Mouse (Mus musculus) adrenal gland, postnatal 25 days (tissue): Measurements from ENCODE around the gene Mast4. TPM values are rescaled to one million over a fixed set of nuclear protein-coding genes. Genes with fewer than 3 reads are reported as not detected.
A peak's percentile ranks its signal among the peaks of the same experiment; 100 is the strongest.
"Not testable (repeated sequence)": the region's sequence is repeated elsewhere in the genome, so short reads cannot be mapped to it uniquely, and the experiment has no call there.

ENCODE experiments used
- DNase-seq: peaks from one replicate; pipeline ENCODE4 v3.0.0; 2021; ENCODE audit warnings: mixed read lengths
- long read RNA-seq: library from polyadenylated mRNA; stranded (forward); transcript quantifications from one replicate; pipeline ENCODE4 v2.0.0, GENCODE M21; 2021
- total RNA-seq: library from RNA; stranded (reverse); gene quantifications from 2 replicates; pipeline ENCODE4 v1.2.3, GENCODE M21; 2021

Gene Mast4
- 72.6 and 83.7 TPM in 2 replicates for total RNA-seq
- long read RNA-seq, partial matches to known transcripts, result 3 of 20 reads
- long read RNA-seq, other reads (novel, unspliced or antisense), result 13 of 20 reads

- DNase-seq, result peak; percentile 96
Observed at GRCm38 (mm10) chr13:103334392-103334686, at the start of gene Mast4. Mast4 (minus strand) TSS chr13:103334497.

GRCm38 (mm10) chr13:103374495-103374894, 40.2 kb upstream of the Mast4 start:
- DNase-seq, result no peak

- DNase-seq, result no peak
Observed at GRCm38 (mm10) chr13:103369194-103369593, 34.9 kb upstream of the Mast4 start.

- DNase-seq, result no peak
Observed at GRCm38 (mm10) chr13:103363181-103363580, 28.9 kb upstream of the Mast4 start.

- DNase-seq, result not testable (repeated sequence)
Observed at GRCm38 (mm10) chr13:103357415-103357814, 23.1 kb upstream of the Mast4 start.

- not testable (repeated sequence) for DNase-seq
Observed at GRCm38 (mm10) chr13:103356909-103357308, 22.6 kb upstream of the Mast4 start.

- no peak for DNase-seq
Observed at GRCm38 (mm10) chr13:103354737-103355136, 20.4 kb upstream of the Mast4 start.

GRCm38 (mm10) chr13:103344749-103345148, 10.5 kb upstream of the Mast4 start:
- no peak for DNase-seq

GRCm38 (mm10) chr13:103344006-103344720, 9.9 kb upstream of the Mast4 start:
- DNase-seq, result no peak

GRCm38 (mm10) chr13:103341031-103341430, 6.7 kb upstream of the Mast4 start:
- no peak for DNase-seq

- no peak for DNase-seq
Observed at GRCm38 (mm10) chr13:103338616-103339015, 4.3 kb upstream of the Mast4 start.

- DNase-seq, result no peak
Observed at GRCm38 (mm10) chr13:103336237-103336636, 1.9 kb upstream of the Mast4 start.

- peak; percentile 15 for DNase-seq
Observed at GRCm38 (mm10) chr13:103334723-103335458, 594 bp upstream of the Mast4 start.

- DNase-seq, result peak; percentile 69
Observed at GRCm38 (mm10) chr13:103333601-103334391, 501 bp downstream of the Mast4 start.

- no peak for DNase-seq
Observed at GRCm38 (mm10) chr13:103333153-103333552, 1.1 kb downstream of the Mast4 start.

- no peak for DNase-seq
Observed at GRCm38 (mm10) chr13:103332731-103333130, 1.6 kb downstream of the Mast4 start.

GRCm38 (mm10) chr13:103331096-103331495, 3.2 kb downstream of the Mast4 start:
- no peak for DNase-seq

GRCm38 (mm10) chr13:103328299-103328698, 6.0 kb downstream of the Mast4 start:
- DNase-seq, result no peak

- no peak for DNase-seq
Observed at GRCm38 (mm10) chr13:103327843-103328242, 6.5 kb downstream of the Mast4 start.

- DNase-seq, result no peak
Observed at GRCm38 (mm10) chr13:103326186-103326585, 8.1 kb downstream of the Mast4 start.

GRCm38 (mm10) chr13:103319881-103320280, 14.4 kb downstream of the Mast4 start:
- DNase-seq, result no peak

GRCm38 (mm10) chr13:103319317-103319716, 15.0 kb downstream of the Mast4 start:
- no peak for DNase-seq
